Mouse (Mus musculus) forebrain, embryonic 13.5 days (tissue): ENCODE data around the gene Mcrip2. TPM values are rescaled to one million over a fixed set of nuclear protein-coding genes. Genes with fewer than 3 reads are reported as not detected.
A peak's percentile ranks its signal among the peaks of the same experiment; 100 is the strongest.

Source experiments
- ATAC-seq: fragments of 200-750 bp; cut with Nextera tagmentation; 2 replicates; pipeline ENCODE4 v1.8.0; 2017
- H3K27ac ChIP-seq: fragments of 300-500 bp; sonication (generic); 2 replicates; pipeline ENCODE4 v1.5.1; 2015; ENCODE audit warnings: inconsistent platforms, mild to moderate bottlenecking, moderate library complexity
- H3K27me3 ChIP-seq: fragments of 300-500 bp; sonication (generic); 2 replicates; pipeline ENCODE4 v1.6.1; 2015; ENCODE audit warnings: mild to moderate bottlenecking, inconsistent platforms
- H3K36me3 ChIP-seq: fragments of 300-500 bp; sonication (generic); 2 replicates; pipeline ENCODE4 v1.6.1; 2015; ENCODE audit warnings: mild to moderate bottlenecking, inconsistent platforms; ENCODE audit not compliant: poor library complexity, severe bottlenecking
- H3K4me1 ChIP-seq: fragments of 300-500 bp; sonication (generic); 2 replicates; pipeline ENCODE4 v1.6.1; 2015; ENCODE audit warnings: inconsistent platforms
- H3K4me2 ChIP-seq: fragments of 300-500 bp; sonication (generic); 2 replicates; pipeline ENCODE4 v1.6.1; 2015; ENCODE audit warnings: inconsistent platforms, mild to moderate bottlenecking, moderate library complexity
- H3K4me3 ChIP-seq: fragments of 300-500 bp; sonication (generic); 2 replicates; pipeline ENCODE4 v1.5.1; 2015; ENCODE audit warnings: mild to moderate bottlenecking, inconsistent platforms
- H3K9ac ChIP-seq: fragments of 300-500 bp; sonication (generic); 2 replicates; pipeline ENCODE4 v1.6.1; 2015; ENCODE audit warnings: mild to moderate bottlenecking, inconsistent platforms
- H3K9me3 ChIP-seq: fragments of 300-500 bp; sonication (generic); replicated peaks from 2 replicates; pipeline ENCODE4 v1.6.1; 2016; ENCODE audit warnings: inconsistent platforms
- WGBS: fragments of 180-500 bp; shearing (Covaris S2); methylation state at CpG from one replicate; pipeline ENCODE4 v1.1.7; 2015; 5-methylcytosine and 5-hydroxymethylcytosine counted together
- polyA plus RNA-seq: library from polyadenylated mRNA; unstranded; fragments of >200 nt; fragmentation: Nextera tagmentation; extraction: Ambion mirVana; gene quantifications from 2 replicates; pipeline ENCODE4 v1.2.1, GENCODE M21; 2015

Gene Mcrip2
- polyA plus RNA-seq = 12.9 and 13.6 TPM in 2 replicates

DNA sequence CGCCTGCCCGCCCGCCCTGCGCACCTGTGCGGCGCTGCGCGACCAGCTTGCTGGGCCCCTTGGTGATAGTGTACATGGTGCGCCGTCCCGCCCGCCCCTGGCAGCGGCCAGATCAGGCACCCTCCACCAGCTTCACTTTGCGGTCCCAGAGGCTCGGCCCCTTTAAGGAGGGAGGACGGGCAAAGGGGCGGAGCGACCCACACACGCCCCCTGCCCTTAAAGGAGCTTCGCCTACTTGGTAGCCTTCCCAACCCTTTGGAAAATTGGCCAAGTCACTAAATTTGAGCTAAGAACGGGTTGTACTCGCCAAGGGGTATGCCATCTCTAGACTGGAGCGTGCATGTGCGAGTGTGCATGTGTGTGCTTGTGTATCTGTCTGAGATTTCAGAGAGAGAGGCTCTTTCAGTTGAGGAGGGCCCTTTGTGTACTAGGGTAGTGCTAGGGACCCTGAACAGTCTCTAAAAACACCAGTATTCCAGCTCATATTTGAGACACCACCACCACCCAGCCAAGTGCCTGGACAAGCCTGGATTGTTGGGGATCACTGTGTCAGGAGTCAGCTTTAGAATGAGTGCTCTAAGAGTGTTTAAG is at the start of gene Mcrip2:
Gene Mcrip2 (minus strand): TSS at position 164 of the 591 bp plus-strand sequence.
- peaks cover 17% of the 10 kb centered on the region for H3K4me1 ChIP-seq
- H3K36me3 ChIP-seq = no peaks in the 10 kb centered on the region
- H3K4me3 ChIP-seq = peak within 1 kb of the TSS; percentile 74
- peak; percentile 90 for ATAC-seq
- WGBS = under 1% methylated on average over 24 of the region's 24 CpGs
- peak within 1 kb of the TSS; percentile 76 for H3K9ac ChIP-seq
- H3K27ac ChIP-seq = peak within 1 kb of the TSS; percentile 72
- H3K4me2 ChIP-seq = peak within 1 kb of the TSS; percentile 99
- H3K9me3 ChIP-seq = no peaks in the 10 kb centered on the region
- H3K27me3 ChIP-seq = no peaks in the 10 kb centered on the region

DNA sequence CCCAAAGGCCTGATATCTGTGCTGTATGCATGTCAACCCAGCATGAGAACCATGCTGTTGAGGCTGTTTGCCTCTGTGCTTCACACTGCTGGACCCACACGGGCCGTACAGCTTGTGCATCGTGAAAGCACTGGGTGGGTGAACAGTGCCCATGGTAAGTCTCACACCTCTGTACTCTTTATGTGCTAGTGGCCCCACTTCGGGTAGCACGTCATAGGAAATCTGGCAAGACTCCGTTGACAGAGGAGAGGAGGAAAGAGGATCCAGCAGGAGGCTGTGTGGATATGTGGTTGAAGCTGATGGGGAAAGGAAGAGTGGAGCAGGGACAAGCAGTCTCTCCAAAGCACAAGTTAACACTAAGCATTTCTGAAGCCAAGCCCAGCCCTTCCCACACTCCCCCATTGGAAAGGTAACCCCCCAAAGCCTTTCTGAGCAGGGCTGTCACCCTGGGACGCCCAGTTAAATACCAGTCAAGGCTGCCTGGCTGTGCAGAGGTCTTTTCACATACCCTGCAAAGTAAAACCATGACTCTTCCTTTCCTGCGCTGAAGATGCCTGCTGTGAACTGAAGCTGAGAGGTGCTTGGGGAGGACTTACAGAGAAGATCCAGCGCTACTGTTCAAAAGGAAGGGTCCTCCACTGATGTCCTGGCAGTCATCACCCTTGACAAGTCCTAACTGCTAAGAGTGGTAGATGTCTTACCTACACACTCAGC is 49.6 kb upstream of the Mcrip2 start:
- no peak overlapping the region for H3K27ac ChIP-seq
- H3K4me2 ChIP-seq = peak overlapping the region; percentile 92
- no peak for ATAC-seq
- 87% methylated on average over 9 of the region's 9 CpGs for WGBS
- no peaks in the 10 kb centered on the region for H3K9me3 ChIP-seq
- H3K4me3 ChIP-seq = peak overlapping the region; percentile 97
- H3K36me3 ChIP-seq = peaks cover 16% of the 10 kb centered on the region
- H3K9ac ChIP-seq = peak overlapping the region; percentile 95
- no peaks in the 10 kb centered on the region for H3K27me3 ChIP-seq
- H3K4me1 ChIP-seq = peaks cover 37% of the 10 kb centered on the region

DNA sequence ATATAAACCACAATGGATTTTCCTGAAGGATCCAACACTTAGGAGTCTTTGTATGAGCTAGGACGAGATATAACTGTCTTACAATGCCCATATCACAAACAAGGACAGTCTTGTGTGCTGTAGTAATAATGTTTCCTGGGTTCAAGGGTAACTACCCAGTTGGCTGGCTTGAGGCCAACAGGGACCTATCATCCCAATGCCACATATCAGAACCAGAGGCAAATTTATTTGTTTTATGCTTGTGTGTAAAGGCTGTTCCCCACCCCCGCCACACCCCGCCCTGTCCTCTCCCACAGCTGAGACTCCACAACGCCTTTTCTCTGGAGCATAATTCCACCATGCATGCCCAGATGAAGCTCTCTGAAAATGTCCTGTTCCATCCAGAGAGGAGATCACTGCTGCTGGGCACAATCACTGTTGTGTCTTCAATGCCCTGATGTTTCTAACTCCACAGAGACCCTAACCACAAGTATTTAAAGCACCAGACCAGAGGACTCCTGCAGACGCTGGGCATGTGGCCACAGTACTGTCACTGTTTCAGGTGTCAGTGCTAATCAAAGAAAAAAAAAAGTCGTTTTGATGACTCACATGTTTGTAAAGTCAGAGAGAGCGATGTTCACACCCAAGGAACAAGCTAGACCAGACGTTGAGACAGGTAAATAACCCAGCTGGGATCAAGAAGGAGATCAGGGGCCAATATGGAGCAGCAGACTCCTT is 48.5 kb upstream of the Mcrip2 start:
- Histone ChIP-seq H3K9ac (0 out of 2 replicates have a peak overlapping the region, but pooled peaks have one; percentile 95), H3K4me3 (no peak overlapping the region), H3K27me3 (no peaks in the 10 kb centered on the region), H3K4me1 (peaks cover 37% of the 10 kb centered on the region), H3K27ac (no peak overlapping the region), H3K4me2 (peak overlapping the region; percentile 92; the same call in 1 of the 2 replicates), H3K9me3 (no peaks in the 10 kb centered on the region), H3K36me3 (peaks cover 16% of the 10 kb centered on the region)
- ATAC-seq = no peak
- WGBS = 88% methylated on average over 8 of the region's 8 CpGs

DNA sequence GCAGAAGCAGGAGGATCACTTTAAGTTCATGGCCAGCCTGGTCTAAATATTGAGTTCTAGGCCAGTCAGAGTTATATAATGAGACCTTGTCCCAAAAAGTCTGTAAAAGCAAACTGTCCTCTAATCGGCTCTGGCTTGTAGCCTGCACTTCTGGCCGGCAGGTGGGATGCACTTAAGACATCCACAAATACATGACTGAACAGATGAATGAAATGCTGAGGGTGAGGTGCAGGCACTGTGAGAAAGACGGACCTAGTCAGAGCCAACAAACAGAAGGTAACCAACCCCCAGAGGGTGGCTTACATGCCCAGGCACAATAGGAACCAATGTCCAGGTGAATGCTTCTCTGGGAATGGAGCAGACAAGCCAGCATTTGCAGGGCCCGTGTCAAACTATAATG is 45.7 kb upstream of the Mcrip2 start:
- peaks cover 16% of the 10 kb centered on the region for H3K36me3 ChIP-seq
- no peak overlapping the region for H3K4me3 ChIP-seq
- no peak overlapping the region for H3K27ac ChIP-seq
- no peaks in the 10 kb centered on the region for H3K9me3 ChIP-seq
- H3K4me1 ChIP-seq = peaks cover 32% of the 10 kb centered on the region
- no peaks in the 10 kb centered on the region for H3K27me3 ChIP-seq
- WGBS = 86% methylated on average over 4 of the region's 4 CpGs
- ATAC-seq = no peak
- no peak overlapping the region for H3K9ac ChIP-seq
- no peak overlapping the region for H3K4me2 ChIP-seq

DNA sequence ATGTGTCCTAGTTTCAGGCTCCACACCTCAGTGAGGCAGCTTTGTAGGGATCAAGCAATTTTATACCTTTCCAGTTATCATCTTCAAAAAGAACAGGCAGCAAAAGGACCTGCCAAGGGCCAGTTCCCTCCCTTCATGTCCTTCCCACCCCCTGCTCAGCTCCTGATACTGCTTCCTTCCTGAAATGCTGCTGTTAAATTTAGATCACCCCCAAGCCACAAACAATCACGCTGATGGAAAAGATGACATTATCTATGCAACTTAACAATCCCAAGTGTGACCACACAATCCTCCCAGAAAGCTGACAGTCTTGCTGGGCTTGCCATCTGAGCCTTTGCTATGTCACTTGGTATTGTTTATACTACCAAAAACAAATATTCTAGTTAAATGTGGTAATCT is 45.3 kb upstream of the Mcrip2 start:
- H3K27ac ChIP-seq = no peak overlapping the region
- no peak for ATAC-seq
- no peak overlapping the region for H3K9ac ChIP-seq
- H3K4me3 ChIP-seq = no peak overlapping the region
- no peak overlapping the region for H3K4me2 ChIP-seq
- no peaks in the 10 kb centered on the region for H3K27me3 ChIP-seq
- peaks cover 30% of the 10 kb centered on the region for H3K4me1 ChIP-seq
- no peaks in the 10 kb centered on the region for H3K9me3 ChIP-seq
- H3K36me3 ChIP-seq = peaks cover 16% of the 10 kb centered on the region
- WGBS = 97% methylated on average over 1 of the region's 1 CpGs

DNA sequence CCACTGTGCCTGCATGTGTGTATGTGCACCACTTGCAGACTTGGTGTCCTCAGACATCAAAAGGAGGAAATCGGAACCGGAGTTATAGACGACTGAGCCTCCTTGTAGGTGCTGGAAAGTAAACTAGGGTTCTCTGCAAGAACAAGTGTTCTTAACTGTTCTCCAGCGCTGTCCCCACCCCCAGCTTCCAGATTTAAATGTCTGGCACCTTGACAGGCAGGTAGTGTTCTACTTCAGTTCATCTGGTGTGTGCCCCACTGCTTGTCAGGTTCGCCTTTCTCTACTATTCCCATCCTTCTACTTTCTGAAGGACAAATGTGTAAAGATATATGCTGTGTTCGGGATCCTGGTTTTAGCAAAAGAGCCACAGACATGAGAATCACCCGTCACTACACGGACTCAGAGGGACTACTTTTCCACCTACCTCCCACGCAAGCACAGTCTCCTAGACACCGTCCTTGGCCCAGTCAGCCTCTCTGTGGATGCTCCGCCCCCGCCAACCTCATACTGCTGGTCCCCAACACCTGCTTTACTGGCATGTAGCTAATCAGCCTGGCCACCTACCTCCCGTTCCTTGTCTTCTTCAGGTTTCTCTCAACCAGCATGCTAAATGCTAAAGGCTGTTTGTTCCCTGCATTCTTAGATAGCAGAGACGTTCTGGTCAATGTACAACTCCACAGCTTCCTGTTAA is 44.8 kb upstream of the Mcrip2 start:
- Histone ChIP-seq H3K27ac (no peak overlapping the region), H3K27me3 (no peaks in the 10 kb centered on the region), H3K4me2 (no peak overlapping the region), H3K4me3 (no peak overlapping the region), H3K9ac (no peak overlapping the region), H3K36me3 (peaks cover 16% of the 10 kb centered on the region), H3K9me3 (no peaks in the 10 kb centered on the region), H3K4me1 (peaks cover 25% of the 10 kb centered on the region)
- ATAC-seq = no peak
- 92% methylated on average over 14 of the region's 14 CpGs for WGBS

DNA sequence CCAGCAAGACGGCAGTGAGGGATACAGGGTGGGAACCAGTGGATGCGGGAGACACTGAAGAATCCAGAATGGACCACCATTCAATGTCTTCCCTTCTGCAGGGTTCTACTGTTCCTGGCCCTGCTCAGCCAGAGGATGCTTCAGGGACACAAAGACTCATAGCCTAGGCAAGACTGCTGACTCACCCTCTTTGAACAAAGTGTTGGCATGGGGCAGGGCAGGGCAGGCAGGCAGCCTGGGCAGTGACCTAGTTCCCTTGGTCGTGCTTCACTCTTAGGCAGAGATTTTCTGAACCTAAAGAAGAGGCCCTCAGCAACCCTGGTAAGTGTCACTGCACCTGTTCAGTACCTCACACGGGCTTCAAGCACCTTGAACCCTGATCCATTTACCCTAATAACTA is 43.3 kb upstream of the Mcrip2 start:
- Histone ChIP-seq H3K27me3 (no peaks in the 10 kb centered on the region), H3K9ac (no peak overlapping the region), H3K27ac (no peak overlapping the region), H3K4me3 (no peak overlapping the region), H3K4me1 (0 out of 2 replicates have a peak, but pooled peaks cover 10% of the 10 kb centered on the region), H3K36me3 (peaks cover 4% of the 10 kb centered on the region; the same call in 1 of the 2 replicates), H3K9me3 (no peaks in the 10 kb centered on the region), H3K4me2 (no peak overlapping the region)
- WGBS = 87% methylated on average over 4 of the region's 4 CpGs
- ATAC-seq = no peak

DNA sequence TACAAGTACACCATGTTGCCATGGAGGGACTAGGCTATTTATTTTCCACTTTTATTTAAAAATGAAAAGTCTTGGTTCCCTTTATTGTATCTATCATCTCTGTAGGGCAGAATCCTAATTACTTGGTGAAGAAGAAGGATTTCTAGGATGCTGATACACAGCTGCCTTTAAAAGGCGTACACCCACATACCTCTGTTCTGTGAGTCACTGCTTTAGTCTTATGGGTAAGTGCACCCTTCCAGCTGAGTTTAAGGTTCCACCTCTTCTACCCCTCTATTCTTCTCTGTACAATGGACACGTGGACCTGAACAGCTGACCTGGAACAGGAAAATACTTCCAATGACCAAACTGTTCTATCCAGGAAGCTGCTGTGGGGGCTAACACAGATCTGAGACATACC is 39.1 kb upstream of the Mcrip2 start:
- ATAC-seq = no peak
- WGBS = 92% methylated on average over 2 of the region's 2 CpGs
- no peak overlapping the region for H3K4me2 ChIP-seq

DNA sequence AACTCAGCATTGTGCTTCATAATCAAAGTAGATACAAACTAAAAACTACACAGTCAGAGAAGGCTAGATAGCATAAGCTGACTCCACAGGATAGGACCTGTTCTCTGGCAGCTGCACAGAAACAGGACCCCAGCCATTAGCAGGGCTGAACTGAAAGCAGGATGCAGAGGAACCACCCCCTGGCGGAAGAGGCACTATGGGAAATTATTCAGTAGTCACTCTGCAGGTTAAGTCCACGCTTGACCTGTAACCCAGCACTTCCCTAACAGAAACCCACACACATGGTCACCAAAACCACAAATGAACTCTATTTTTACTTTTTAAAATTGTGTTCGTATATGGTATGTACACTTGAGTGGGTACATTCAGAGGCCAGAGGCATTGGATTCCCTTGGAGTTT is 34.5 kb upstream of the Mcrip2 start:
- Histone ChIP-seq H3K4me1 (no peaks in the 10 kb centered on the region), H3K27me3 (no peaks in the 10 kb centered on the region), H3K27ac (no peak overlapping the region), H3K36me3 (peaks cover 13% of the 10 kb centered on the region; the same call in 1 of the 2 replicates), H3K4me2 (no peak overlapping the region), H3K4me3 (no peak overlapping the region), H3K9ac (no peak overlapping the region), H3K9me3 (no peaks in the 10 kb centered on the region)
- 84% methylated on average over 3 of the region's 3 CpGs for WGBS
- no peak for ATAC-seq

More for the DNA sequence above, 39.1 kb upstream of the Mcrip2 start:
- H3K4me3 ChIP-seq = no peak overlapping the region
- no peak overlapping the region for H3K27ac ChIP-seq
- no peaks in the 10 kb centered on the region for H3K9me3 ChIP-seq
- H3K9ac ChIP-seq = no peak overlapping the region
- peaks cover 3% of the 10 kb centered on the region; the same call in 1 of the 2 replicates for H3K36me3 ChIP-seq
- no peaks in the 10 kb centered on the region for H3K27me3 ChIP-seq
- no peaks in the 10 kb centered on the region for H3K4me1 ChIP-seq

DNA sequence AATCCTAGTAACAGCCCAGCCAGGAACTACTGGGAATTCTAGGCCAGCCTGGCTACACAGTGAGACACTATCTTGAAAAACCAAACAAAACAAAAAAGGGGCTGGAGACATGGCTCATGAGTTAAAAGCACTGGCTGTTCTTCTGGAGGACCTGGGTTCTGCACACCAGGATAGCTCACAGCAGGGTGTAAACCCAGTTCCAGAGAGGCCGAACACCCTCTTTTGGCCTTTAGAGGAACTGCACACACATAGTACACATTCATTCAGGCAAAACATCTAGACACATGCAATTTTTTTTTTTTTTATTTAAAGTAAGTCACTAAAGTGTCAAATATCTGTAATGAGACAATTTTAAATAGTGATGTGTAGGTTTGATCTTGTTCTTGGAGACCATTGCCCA is 31.6 kb upstream of the Mcrip2 start:
- Histone ChIP-seq H3K27me3 (no peaks in the 10 kb centered on the region), H3K4me2 (no peak overlapping the region), H3K4me1 (no peaks in the 10 kb centered on the region), H3K9me3 (no peaks in the 10 kb centered on the region), H3K4me3 (no peak overlapping the region), H3K36me3 (peaks cover 10% of the 10 kb centered on the region; the same call in 1 of the 2 replicates), H3K9ac (no peak overlapping the region), H3K27ac (no peak overlapping the region)
- no peak for ATAC-seq
- 93% methylated on average over 1 of the region's 1 CpGs for WGBS

DNA sequence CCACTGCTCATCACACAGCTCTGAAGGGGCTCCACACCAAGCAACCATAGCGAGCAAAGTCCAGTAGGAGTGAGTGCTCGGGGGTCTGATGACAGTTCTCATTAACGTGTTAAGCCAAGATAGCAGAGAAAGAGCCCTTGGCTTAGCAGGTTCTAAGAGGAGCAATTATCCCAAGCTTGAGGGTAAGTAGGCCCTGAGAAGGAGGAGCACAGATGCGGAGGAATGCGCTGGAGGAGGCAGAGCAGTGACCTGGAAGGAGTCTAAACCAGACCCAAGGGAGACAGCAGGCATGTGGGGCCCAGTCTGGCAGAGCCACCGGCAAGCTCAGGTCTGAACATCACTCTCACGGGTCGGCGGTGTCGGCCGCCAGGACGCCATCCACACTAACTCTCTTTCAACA is 27.3 kb upstream of the Mcrip2 start:
- Histone ChIP-seq H3K27me3 (no peaks in the 10 kb centered on the region), H3K9ac (0 out of 2 replicates have a peak overlapping the region, but pooled peaks have one; percentile 21), H3K4me3 (no peak overlapping the region), H3K4me1 (peaks cover 6% of the 10 kb centered on the region), H3K27ac (no peak overlapping the region), H3K36me3 (peaks cover 9% of the 10 kb centered on the region; the same call in 1 of the 2 replicates), H3K4me2 (no peak overlapping the region), H3K9me3 (no peaks in the 10 kb centered on the region)
- ATAC-seq = no peak
- 71% methylated on average over 12 of the region's 12 CpGs for WGBS
